Mouse (Mus musculus): ENCODE measurements around the gene Gtf2i. TPM values are rescaled to one million over a fixed set of nuclear protein-coding genes. Genes with fewer than 3 reads are reported as not detected.
"Not testable (repeated sequence)": the region's sequence is repeated elsewhere in the genome, so short reads cannot be mapped to it uniquely, and the experiment has no call there.

Gene Gtf2i
- total and polyA plus RNA-seq, 3 experiments, result 28.4 to 60.9 (median 42.2) TPM

DNA sequence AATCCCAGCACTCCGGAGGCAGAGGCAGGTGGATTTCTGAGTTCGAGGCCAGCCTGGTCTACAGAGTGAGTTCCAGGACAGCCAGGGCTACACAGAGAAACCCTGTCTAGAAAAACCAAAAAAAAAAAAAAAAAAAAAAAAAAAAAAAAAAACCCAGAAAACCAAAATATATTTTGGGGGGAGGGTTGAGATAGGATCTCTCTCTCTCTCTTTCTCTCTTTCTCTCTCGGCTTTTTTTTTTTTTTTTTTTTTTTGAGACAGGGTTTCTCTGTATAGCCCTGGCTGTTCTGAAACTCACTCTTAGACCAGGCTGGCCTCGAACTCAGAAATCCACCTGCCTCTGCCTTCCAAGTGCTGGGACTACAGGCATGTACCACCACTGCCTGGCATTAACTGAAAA, 29.0 kb upstream of the Gtf2i start:
- DNase-seq (ENCODE audit: extremely low read depth); H3K79me2 ChIP-seq (replicated peaks; ENCODE audit: control insufficient read depth, extremely low read depth, insufficient read depth, poor library complexity, severe bottlenecking); H3K9me3 ChIP-seq (replicated peaks; ENCODE audit: low read length); H3K27me3 ChIP-seq (replicated peaks); H3K4me1 ChIP-seq (ENCODE audit: control insufficient read depth in 1 of 2, insufficient read depth in 2 of 2); dilution Hi-C loops (cut with MboI; ENCODE audit: extremely low pct_ligation_motif_present, extremely low pct_unique_long_range_greater_than_20kb, low sequenced_read_pairs); H3K4me2 ChIP-seq (ENCODE audit: insufficient read depth, low read depth, poor library complexity, severe bottlenecking); H3K9ac ChIP-seq (ENCODE audit: insufficient read depth, low read depth); H3K4me3 ChIP-seq (replicated peaks in 1 of 3; ENCODE audit: low read depth in 2 of 3, low read length in 2 of 3, poor library complexity in 1 of 3); H3K36me3 ChIP-seq (replicated peaks in 1 of 2; ENCODE audit: control insufficient read depth in 1 of 2, insufficient read depth in 1 of 2, low read length in 1 of 2); H3K27ac ChIP-seq (ENCODE audit: insufficient read depth, low read depth): not testable (repeated sequence)
- in situ Hi-C loops (cut with MboI; ENCODE audit: low pct_ligation_motif_present, low pct_unique_long_range_greater_than_20kb, low sequenced_read_pairs), result loop anchor here (5.0 kb wide), 1 partner anchor 161 kb away; the partner anchor contains the start of gene Gtf2ird2
- TF ChIP-seq ZNF384 (IDR thresholded peaks at IDR 0.05; ENCODE audit: low read depth, low read length), result 0 out of 2 replicates have a peak, but pooled peaks have one; percentile 38

DNA sequence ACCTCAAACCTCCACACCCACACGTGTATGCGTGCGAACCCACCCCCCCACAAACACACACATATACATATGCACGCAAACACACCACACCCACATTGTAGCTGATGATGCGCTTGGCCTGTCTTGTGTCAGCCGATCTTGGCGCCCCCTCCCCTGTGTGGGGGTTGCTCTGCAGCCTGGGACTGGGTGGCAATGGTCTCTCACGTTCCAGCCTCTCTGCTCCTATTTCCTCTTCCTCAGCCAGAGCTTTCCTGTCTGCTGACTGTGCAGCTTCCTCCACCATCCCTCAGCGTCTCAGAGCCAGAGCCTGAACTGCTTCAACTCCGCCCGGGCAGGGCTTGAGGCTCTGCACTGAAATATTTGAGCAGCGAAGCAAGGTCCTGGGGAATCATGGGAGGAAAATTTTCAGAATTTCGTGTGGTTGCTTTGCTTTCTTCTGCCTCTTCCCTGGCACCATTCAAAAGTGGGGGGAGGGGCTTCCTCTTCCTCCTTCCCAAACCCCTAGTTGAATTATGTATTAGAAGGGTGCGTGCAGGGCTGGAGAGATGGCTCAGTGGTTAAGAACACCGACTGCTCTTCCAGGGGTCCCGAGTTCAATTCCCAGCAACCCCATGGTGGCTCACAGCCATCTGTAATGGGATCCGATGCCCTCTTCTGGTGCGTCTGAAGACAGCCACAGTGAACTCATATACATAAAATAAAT, 28.1 kb upstream of the Gtf2i start:
- Histone ChIP-seq H3K79me2 (replicated peaks; ENCODE audit: control insufficient read depth, extremely low read depth, insufficient read depth, poor library complexity, severe bottlenecking) (no peaks in the 10 kb centered on the region), H3K4me2 (ENCODE audit: insufficient read depth, low read depth, poor library complexity, severe bottlenecking) (no peak overlapping the region), H3K4me1 (ENCODE audit: control insufficient read depth in 1 of 2, insufficient read depth in 2 of 2) (peaks cover 0 to 4% of the 10 kb centered on the region in 2 experiments; a peak in 1 of 4 replicates), H3K9ac (ENCODE audit: insufficient read depth, low read depth) (no peak overlapping the region), H3K4me3 (replicated peaks in 1 of 3; ENCODE audit: low read depth in 2 of 3, low read length in 2 of 3, poor library complexity in 1 of 3) (no peak overlapping the region), H3K9me3 (replicated peaks; ENCODE audit: low read length) (no peaks in the 10 kb centered on the region), H3K27ac (ENCODE audit: insufficient read depth, low read depth) (no peak overlapping the region), H3K27me3 (replicated peaks) (no peaks in the 10 kb centered on the region), H3K36me3 (replicated peaks in 1 of 2; ENCODE audit: control insufficient read depth in 1 of 2, insufficient read depth in 1 of 2, low read length in 1 of 2) (no peaks in the 10 kb centered on the region)
- in situ Hi-C loops (cut with MboI; ENCODE audit: low pct_ligation_motif_present, low pct_unique_long_range_greater_than_20kb, low sequenced_read_pairs) (loop anchor here (5.0 kb wide), 1 partner anchor 160 kb away; the partner anchor contains the start of gene Gtf2ird2), dilution Hi-C loops (cut with MboI; ENCODE audit: extremely low pct_ligation_motif_present, extremely low pct_unique_long_range_greater_than_20kb, low sequenced_read_pairs) (no loop called here)
- TF ChIP-seq SMC3 (IDR thresholded peaks at IDR 0.05; ENCODE audit: low read depth, low read length), result no peak; the same call in 1 of the 2 replicates
- no peak for TF ChIP-seq PAX5 (IDR thresholded peaks at IDR 0.05; ENCODE audit: low read length)
- no peak for TF ChIP-seq RAD21 (IDR thresholded peaks at IDR 0.05; ENCODE audit: low read depth, low read length)
- TF ChIP-seq UBTF (IDR thresholded peaks at IDR 0.05; ENCODE audit: low read depth, low read length), result no peak
- TF ChIP-seq RCOR1 (conservative IDR thresholded peaks at IDR 0.05; ENCODE audit: low read depth, low read length), result no peak
- TF ChIP-seq GABPA (IDR thresholded peaks at IDR 0.05; ENCODE audit: insufficient replicate concordance, low read depth, low read length), result no peak
- no peak for TF ChIP-seq HCFC1 (IDR thresholded peaks at IDR 0.05; ENCODE audit: low read depth, low read length)
- no peak for TF ChIP-seq ZMIZ1 (IDR thresholded peaks at IDR 0.05; ENCODE audit: low read depth, low read length)
- TF ChIP-seq MAZ (IDR thresholded peaks at IDR 0.05; ENCODE audit: low read depth, low read length), result no peak
- no peak for TF ChIP-seq IRF4 (IDR thresholded peaks at IDR 0.05; ENCODE audit: low read depth, low read length)
- no peak for TF ChIP-seq ZC3H11A (IDR thresholded peaks at IDR 0.05; ENCODE audit: low read depth, low read length)
- no peak for TF ChIP-seq KAT2A (IDR thresholded peaks at IDR 0.05; ENCODE audit: insufficient replicate concordance, low read length)
- TF ChIP-seq ELF1 (IDR thresholded peaks at IDR 0.05; ENCODE audit: low read depth, low read length), result no peak
- TF ChIP-seq ETS1 (conservative IDR thresholded peaks at IDR 0.05; ENCODE audit: low read depth, low read length), result no peak
- TF ChIP-seq NELFE (IDR thresholded peaks at IDR 0.05; ENCODE audit: low read depth, low read length), result no peak
- TF ChIP-seq MXI1 (IDR thresholded peaks at IDR 0.05; ENCODE audit: low read depth, low read length), result no peak
- TF ChIP-seq ZNF384 (IDR thresholded peaks at IDR 0.05; ENCODE audit: low read depth, low read length), result no peak
- no peak for TF ChIP-seq BHLHE40 (IDR thresholded peaks at IDR 0.05; ENCODE audit: low read depth, low read length)
- no peak for TF ChIP-seq JUN (IDR thresholded peaks at IDR 0.05; ENCODE audit: insufficient read depth, low read depth, low read length)
- DNase-seq (ENCODE audit: extremely low read depth), result no peak

All from CH12.LX (cell line).